Mouse (Mus musculus) kidney, embryonic 14.5 days (tissue): ENCODE measurements around the gene Zbtb39. TPM values are rescaled to one million over a fixed set of nuclear protein-coding genes. Genes with fewer than 3 reads are reported as not detected.
"Not testable (repeated sequence)": the region's sequence is repeated elsewhere in the genome, so short reads cannot be mapped to it uniquely, and the experiment has no call there.

Experiments
- ATAC-seq: fragments of 200-750 bp; cut with Nextera tagmentation; 2 replicates; pipeline ENCODE4 v1.8.0; 2017; ENCODE audit warnings: moderate number of reproducible peaks, mild to moderate bottlenecking, moderate TSS enrichment, moderate library complexity; ENCODE audit not compliant: low FRiP score, low TSS enrichment
- H3K27ac ChIP-seq: fragments of 300-500 bp; sonication (generic); 2 replicates; pipeline ENCODE4 v1.5.1; 2014; ENCODE audit warnings: low read depth, mild to moderate bottlenecking, low read length, moderate library complexity, mixed read lengths
- H3K27me3 ChIP-seq: fragments of 300-500 bp; sonication (generic); 2 replicates; pipeline ENCODE4 v1.6.1; 2014; ENCODE audit warnings: mild to moderate bottlenecking, low read length; ENCODE audit not compliant: control insufficient read depth, insufficient read depth
- H3K36me3 ChIP-seq: fragments of 300-500 bp; sonication (generic); 2 replicates; pipeline ENCODE4 v1.6.1; 2014; ENCODE audit warnings: low read length, mixed read lengths; ENCODE audit not compliant: control insufficient read depth, insufficient read depth
- H3K4me1 ChIP-seq: fragments of 300-500 bp; sonication (generic); 2 replicates; pipeline ENCODE4 v1.6.1; 2014; ENCODE audit warnings: low read length, mixed read lengths; ENCODE audit not compliant: control insufficient read depth, insufficient read depth
- H3K4me2 ChIP-seq: fragments of 300-500 bp; sonication (generic); replicated peaks from 2 replicates; pipeline ENCODE4 v1.6.1; 2014; ENCODE audit warnings: low read depth, mild to moderate bottlenecking, low read length
- H3K4me3 ChIP-seq: fragments of 300-500 bp; sonication (generic); 2 replicates; pipeline ENCODE4 v1.5.1; 2014; ENCODE audit warnings: mild to moderate bottlenecking, low read length
- H3K9ac ChIP-seq: fragments of 300-500 bp; sonication (generic); 2 replicates; pipeline ENCODE4 v1.6.1; 2014; ENCODE audit warnings: low read depth, mild to moderate bottlenecking, low read length, moderate library complexity
- H3K9me3 ChIP-seq: fragments of 300-500 bp; sonication (generic); 2 replicates; pipeline ENCODE4 v1.6.1; 2016; ENCODE audit warnings: low read length; ENCODE audit not compliant: control insufficient read depth
- WGBS: fragments of 180-500 bp; shearing (Covaris S2); extraction: QIAGEN DNeasy Blood & Tissue Kit; methylation state at CpG from one replicate; pipeline ENCODE4 v1.1.7; 2014; 5-methylcytosine and 5-hydroxymethylcytosine counted together
- polyA plus RNA-seq: library from polyadenylated mRNA; unstranded; fragments of >200 nt; fragmentation: Nextera tagmentation; extraction: Ambion mirVana; gene quantifications from 2 replicates; pipeline ENCODE4 v1.2.1, GENCODE M21; 2014

Gene Zbtb39
- polyA plus RNA-seq, 1 experiment from 2014 or later: 7.6 TPM

- no peak within 1 kb of the TSS for H3K4me3 ChIP-seq
- no peak within 1 kb of the TSS for H3K27ac ChIP-seq
- H3K4me2 ChIP-seq: no peak within 1 kb of the TSS
- H3K36me3 ChIP-seq: no peaks in the 10 kb centered on the region
- 0 out of 2 replicates have a peak, but pooled peaks cover 2% of the 10 kb centered on the region for H3K4me1 ChIP-seq
- ATAC-seq: no peak
- WGBS: 58% methylated on average over 9 of the region's 9 CpGs
- H3K27me3 ChIP-seq: no peaks in the 10 kb centered on the region
- H3K9ac ChIP-seq: no peak within 1 kb of the TSS
- H3K9me3 ChIP-seq: peaks cover 3% of the 10 kb centered on the region; the same call in 1 of the 2 replicates
These were observed 20.1 kb downstream of the Zbtb39 start, which contains the start of the genes Rdh1 and Rdh16f1 for GRCm38 (mm10) chr10:127759181-127760110. Rdh1 (plus strand) TSS chr10:127759721. Rdh16f1 (plus strand) TSS chr10:127759787.

- not testable (repeated sequence) for ATAC-seq, H3K4me1 ChIP-seq, H3K27ac ChIP-seq, H3K27me3 ChIP-seq, H3K9me3 ChIP-seq, H3K4me3 ChIP-seq, H3K4me2 ChIP-seq, H3K9ac ChIP-seq, H3K36me3 ChIP-seq
- WGBS: 85% methylated on average over 10 of the region's 10 CpGs
These were observed 23.6 kb downstream of the Zbtb39 start for GRCm38 (mm10) chr10:127762926-127763325.

GRCm38 (mm10) chr10:127763914-127764680, 24.8 kb downstream of the Zbtb39 start:
- no peaks in the 10 kb centered on the region for H3K36me3 ChIP-seq
- no peak overlapping the region for H3K4me3 ChIP-seq
- H3K27me3 ChIP-seq: no peaks in the 10 kb centered on the region
- peak; percentile 78 for ATAC-seq
- H3K9me3 ChIP-seq: no peaks in the 10 kb centered on the region
- H3K9ac ChIP-seq: no peak overlapping the region
- H3K27ac ChIP-seq: peak overlapping the region; percentile 71; the same call in 1 of the 2 replicates
- no peaks in the 10 kb centered on the region for H3K4me1 ChIP-seq
- 53% methylated on average over 12 of the region's 12 CpGs for WGBS
- 0 out of 2 replicates have a peak overlapping the region, but pooled peaks have one; percentile 2 for H3K4me2 ChIP-seq

DNA sequence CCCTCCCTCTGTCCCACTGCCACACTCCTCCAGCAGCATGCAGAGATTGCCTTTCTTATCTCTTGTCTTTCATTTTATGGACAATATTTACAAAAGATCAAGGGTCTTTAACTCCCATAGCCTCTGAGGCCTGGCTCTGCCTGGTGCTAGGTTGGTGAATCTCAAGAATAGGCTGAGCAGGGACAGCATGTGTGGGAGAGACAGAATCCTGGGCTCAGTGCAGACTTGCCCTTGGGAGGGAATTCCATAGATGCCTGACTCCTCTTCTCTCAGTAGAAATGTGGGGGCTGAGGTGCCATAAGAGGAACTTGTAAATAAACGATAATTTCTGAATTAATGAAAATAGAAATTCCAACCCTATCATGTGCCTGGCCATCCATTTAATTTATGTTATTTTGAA, 27.2 kb downstream of the Zbtb39 start:
- Histone ChIP-seq H3K36me3 (no peaks in the 10 kb centered on the region), H3K4me1 (no peaks in the 10 kb centered on the region), H3K9ac (no peak overlapping the region), H3K4me2 (no peak overlapping the region), H3K9me3 (no peaks in the 10 kb centered on the region), H3K27ac (no peak overlapping the region), H3K27me3 (no peaks in the 10 kb centered on the region), H3K4me3 (no peak overlapping the region)
- 73% methylated on average over 1 of the region's 1 CpGs for WGBS
- ATAC-seq: 0 out of 2 replicates have a peak, but pooled peaks have one; percentile 49

- 76% methylated on average over 2 of the region's 2 CpGs for WGBS
- no peak for ATAC-seq
These were observed 36.7 kb downstream of the Zbtb39 start, which contains the start of gene Rdh9 for GRCm38 (mm10) chr10:127776011-127776410. Rdh9 (plus strand) TSS chr10:127776386.

GRCm38 (mm10) chr10:127782321-127782720, 43.0 kb downstream of the Zbtb39 start:
- not testable (repeated sequence) for H3K4me2 ChIP-seq

More at GRCm38 (mm10) chr10:127776011-127776410, 36.7 kb downstream of the Zbtb39 start, which contains the start of gene Rdh9:
- Histone ChIP-seq H3K27me3 (no peaks in the 10 kb centered on the region), H3K9me3 (no peaks in the 10 kb centered on the region), H3K36me3 (no peaks in the 10 kb centered on the region), H3K4me1 (no peaks in the 10 kb centered on the region), H3K27ac (no peak within 1 kb of the TSS), H3K9ac (no peak within 1 kb of the TSS), H3K4me3 (no peak within 1 kb of the TSS), H3K4me2 (no peak within 1 kb of the TSS)

DNA sequence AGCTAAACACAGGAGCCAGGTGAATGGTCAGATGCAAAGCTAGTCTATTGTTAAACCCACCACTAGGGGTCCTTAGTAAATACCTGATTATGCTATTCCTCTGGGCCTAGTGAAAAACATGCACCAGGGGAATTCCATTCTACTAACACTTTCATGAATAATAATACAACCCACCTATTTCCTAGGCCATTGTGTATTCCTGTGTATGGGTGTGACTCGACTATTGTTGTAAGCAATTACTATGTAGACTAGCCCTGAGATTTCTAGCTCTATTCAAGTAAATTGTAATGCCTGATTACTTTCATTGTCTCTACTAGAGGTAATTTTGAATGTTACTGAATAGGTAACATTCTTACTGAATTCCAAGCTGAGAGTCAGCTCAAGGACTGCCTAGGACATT, 46.1 kb downstream of the Zbtb39 start:
- 84% methylated on average over 1 of the region's 1 CpGs for WGBS
- not testable (repeated sequence) for H3K36me3 ChIP-seq, H3K4me3 ChIP-seq, H3K9ac ChIP-seq, H3K9me3 ChIP-seq, ATAC-seq, H3K27ac ChIP-seq, H3K4me2 ChIP-seq, H3K4me1 ChIP-seq, H3K27me3 ChIP-seq

More at GRCm38 (mm10) chr10:127782321-127782720, 43.0 kb downstream of the Zbtb39 start:
- H3K36me3 ChIP-seq, ATAC-seq, H3K9ac ChIP-seq, H3K9me3 ChIP-seq, H3K4me1 ChIP-seq, H3K27me3 ChIP-seq, H3K4me3 ChIP-seq, H3K27ac ChIP-seq: not testable (repeated sequence)
- 94% methylated on average over 17 of the region's 17 CpGs for WGBS
